Mouse (Mus musculus) megakaryocyte, adult 5-6 weeks (primary cell): ENCODE results near the gene Dll4. TPM values are rescaled to one million over a fixed set of nuclear protein-coding genes. Genes with fewer than 3 reads are reported as not detected.

Experiments used
- ATAC-seq: 2 replicates; pipeline ENCODE4 v1.8.0; 2016; ENCODE audit warnings: mild to moderate bottlenecking, inconsistent platforms; ENCODE audit not compliant: poor library complexity, severe bottlenecking
- total RNA-seq, 2 experiments: library from RNA; stranded (forward) in 1 of 2; stranded (reverse) in 1 of 2; fragments of 153-499, 151-499 nt in 1 of 2; fragments of 221-1000, 200-1000 nt in 1 of 2; gene quantifications; 2 replicates each; pipeline versions ENCODE4 v1.2.3 to v1.2.4; 2015 to 2017

Gene Dll4
- total RNA-seq, 2 experiments from 2014 or later, result 0.09 TPM; not detected in 1

GRCm38 (mm10) chr2:119377826-119378225, 52.2 kb downstream of the Dll4 start:
- no peak for ATAC-seq

- ATAC-seq, result no peak
Observed at GRCm38 (mm10) chr2:119379455-119379854, 53.9 kb downstream of the Dll4 start.

Other genes starting within 250 kb of the Dll4 start
- 20.7 and 22.1 TPM in 2 replicates for gene Rad51, start 213.0 kb upstream of the Dll4 start, total RNA-seq (2015)
- gene Rad51, start 213.0 kb upstream of the Dll4 start, total RNA-seq (2017), result 12.3 and 26.8 TPM in 2 replicates
- gene Rmdn3, start 168.8 kb upstream of the Dll4 start, total RNA-seq (2015), result 7.0 and 10.7 TPM in 2 replicates
- gene Rmdn3, start 168.8 kb upstream of the Dll4 start, total RNA-seq (2017), result 15.1 and 20.2 TPM in 2 replicates
- not detected in 2 replicates for gene Gchfr, start 158.0 kb upstream of the Dll4 start, total RNA-seq (2015)
- not detected in 2 replicates for gene Gchfr, start 158.0 kb upstream of the Dll4 start, total RNA-seq (2017)
- gene Gm14137, start 151.3 kb upstream of the Dll4 start, total RNA-seq (2015), result not detected in 2 replicates
- gene Gm14137, start 151.3 kb upstream of the Dll4 start, total RNA-seq (2017), result not detected in 2 replicates
- 16.4 and 21.6 TPM in 2 replicates for gene Zfyve19, start 117.2 kb upstream of the Dll4 start, total RNA-seq (2015)
- gene Zfyve19, start 117.2 kb upstream of the Dll4 start, total RNA-seq (2017), result 30.7 and 39.8 TPM in 2 replicates
- gene Dnajc17, start 117.0 kb upstream of the Dll4 start, total RNA-seq (2015), result 22.8 and 24.1 TPM in 2 replicates
- gene Dnajc17, start 117.0 kb upstream of the Dll4 start, total RNA-seq (2017), result 46.7 and 50.7 TPM in 2 replicates
- not detected in 2 replicates for gene Ppp1r14d, start 95.9 kb upstream of the Dll4 start, total RNA-seq (2015)
- gene Ppp1r14d, start 95.9 kb upstream of the Dll4 start, total RNA-seq (2017), result not detected in 2 replicates
- not detected in 2 replicates for gene Spint1, start 88.4 kb upstream of the Dll4 start, total RNA-seq (2015)
- not detected in 2 replicates for gene Spint1, start 88.4 kb upstream of the Dll4 start, total RNA-seq (2017)
- gene Rhov, start 54.5 kb upstream of the Dll4 start, total RNA-seq (2015), result 0.16 and 0.59 TPM in 2 replicates
- gene Rhov, start 54.5 kb upstream of the Dll4 start, total RNA-seq (2017), result 0.28 and 0.81 TPM in 2 replicates
- gene Vps18, start 37.0 kb upstream of the Dll4 start, total RNA-seq (2015), result 8.9 and 9.0 TPM in 2 replicates
- 19.6 and 21.2 TPM in 2 replicates for gene Vps18, start 37.0 kb upstream of the Dll4 start, total RNA-seq (2017)
- 0.39 and 1.1 TPM in 2 replicates for gene Chac1, start 25.4 kb downstream of the Dll4 start, total RNA-seq (2015)
- gene Chac1, start 25.4 kb downstream of the Dll4 start, total RNA-seq (2017), result 0.51 and 1.3 TPM in 2 replicates
- gene Ino80, start 151.9 kb downstream of the Dll4 start, total RNA-seq (2015), result 19.9 and 22.0 TPM in 2 replicates
- gene Ino80, start 151.9 kb downstream of the Dll4 start, total RNA-seq (2017), result 18.6 and 22.7 TPM in 2 replicates
- gene Exd1, start 221.8 kb downstream of the Dll4 start, total RNA-seq (2015), result 0.48 TPM in 1 of 2 replicates, not detected in the other
- 0.04 TPM in 1 of 2 replicates, not detected in the other for gene Exd1, start 221.8 kb downstream of the Dll4 start, total RNA-seq (2017)
- gene Chp1, start 221.9 kb downstream of the Dll4 start, total RNA-seq (2015), result 90.6 and 99.8 TPM in 2 replicates
- gene Chp1, start 221.9 kb downstream of the Dll4 start, total RNA-seq (2017), result 94.3 and 133 TPM in 2 replicates